Mouse (Mus musculus) ES-E14 (cell line): ENCODE results near the gene Gm9903. TPM values are rescaled to one million over a fixed set of nuclear protein-coding genes. Genes with fewer than 3 reads are reported as not detected.

Experiments
- DNase-seq: peaks from one replicate; pipeline ENCODE4 v3.0.0-alpha.2; 2013; ENCODE audit warnings: low read depth, low spot score
- H3K27ac ChIP-seq: 2 replicates; pipeline ENCODE4 v1.5.1; 2012; ENCODE audit warnings: low read depth, mild to moderate bottlenecking, low read length, moderate library complexity, mixed read lengths; ENCODE audit not compliant: poor library complexity, insufficient read depth, severe bottlenecking
- H3K36me3 ChIP-seq: 2 replicates; pipeline ENCODE4 v1.6.1; 2012; ENCODE audit warnings: mild to moderate bottlenecking, low read length, moderate library complexity, mixed read lengths; ENCODE audit not compliant: control insufficient read depth, poor library complexity, insufficient read depth, severe bottlenecking
- H3K4me1 ChIP-seq, 2 experiments: fragments of 150-350 bp in 1 of 2; sonication (generic) in 1 of 2; 2 replicates each; pipeline ENCODE4 v1.6.1; 2012; ENCODE audit warnings: low read length in 2 of 2, mild to moderate bottlenecking in 1 of 2, mixed read lengths in 1 of 2; ENCODE audit not compliant: control insufficient read depth in 2 of 2, insufficient read depth in 2 of 2, poor library complexity in 1 of 2
- H3K4me3 ChIP-seq, 2 experiments: fragments of 150-350 bp in 1 of 2; sonication (generic) in 1 of 2; 2 replicates each; pipeline ENCODE4 v1.5.1; 2012; ENCODE audit warnings: low read length in 2 of 2, low read depth in 1 of 2, mild to moderate bottlenecking in 1 of 2, mixed read lengths in 1 of 2; ENCODE audit not compliant: insufficient read depth in 1 of 2, poor library complexity in 1 of 2, severe bottlenecking in 1 of 2
- H3K9ac ChIP-seq: 2 replicates; pipeline ENCODE4 v1.6.1; 2012; ENCODE audit warnings: low read depth, mild to moderate bottlenecking, low read length, mixed read lengths; ENCODE audit not compliant: poor library complexity, insufficient read depth, severe bottlenecking
- H3K9me3 ChIP-seq: fragments of 150-350 bp; sonication (generic); 2 replicates; pipeline ENCODE4 v1.6.1; 2012; ENCODE audit warnings: low read depth, mild to moderate bottlenecking, low read length; ENCODE audit not compliant: control insufficient read depth, insufficient read depth
- CHD2 ChIP-seq: IDR thresholded peaks from 2 replicates; pipeline ENCODE4 v1.6.1; 2014; ENCODE audit warnings: mild to moderate bottlenecking, low read depth, low read length, inconsistent platforms
- HCFC1 ChIP-seq: IDR thresholded peaks from 2 replicates; pipeline ENCODE4 v1.6.1; 2012; ENCODE audit warnings: low read length, inconsistent platforms, borderline replicate concordance; ENCODE audit not compliant: insufficient read depth
- MAFK ChIP-seq: IDR thresholded peaks from 2 replicates; pipeline ENCODE4 v1.6.1; 2014; ENCODE audit warnings: mild to moderate bottlenecking, low read depth, low read length, inconsistent platforms; ENCODE audit not compliant: insufficient read depth
- ZC3H11A ChIP-seq: IDR thresholded peaks from 2 replicates; pipeline ENCODE4 v1.6.1; 2012; ENCODE audit warnings: low read depth, mild to moderate bottlenecking, inconsistent platforms, low read length, borderline replicate concordance
- ZNF384 ChIP-seq: IDR thresholded peaks from 2 replicates; pipeline ENCODE4 v1.6.1; 2012; ENCODE audit warnings: low read depth, low read length, inconsistent platforms
- in situ Hi-C, 2 experiments: fragments of 600-800 bp; cut with MboI; formaldehyde crosslinking; loops; one replicate each; pipeline ENCODE4 v1.15.1; 2025; ENCODE audit warnings: low sequenced_read_pairs in 2 of 2, inconsistent platforms in 1 of 2; ENCODE audit not compliant: unreplicated experiment in 2 of 2
- total RNA-seq: library from RNA; depleted of rRNA; stranded (reverse); fragments of 300-350 nt; gene quantifications from 2 replicates; pipeline ENCODE4 v1.2.3, GENCODE M21; 2012; rRNA removed

The Gm9903 gene
- 0.13 TPM in 1 of 2 replicates, not detected in the other for total RNA-seq

- Histone ChIP-seq H3K27ac (peak within 1 kb of the TSS; percentile 51), H3K9me3 (no peaks in the 10 kb centered on the region), H3K4me3 (peak within 1 kb of the TSS; percentile 89 to 92), H3K4me1 (peaks cover 2 to 5% of the 10 kb centered on the region in 2 experiments; a peak in 3 of 4 replicates), H3K36me3 (no peaks in the 10 kb centered on the region), H3K9ac (peak within 1 kb of the TSS; percentile 91)
- in situ Hi-C loops = no loop called here
- TF ChIP-seq HCFC1 (peak; percentile 52; the same call in 1 of the 2 replicates), MAFK (no peak), CHD2 (no peak)
- DNase-seq = peak; percentile 93
These were observed at the start of gene Gm9903, which contains the start of gene Fam53a for GRCm38 (mm10) chr5:33629301-33629987. Gm9903 (plus strand) TSS chr5:33629925. Fam53a (minus strand) TSS chr5:33629635.

- DNase-seq = no peak
- TF ChIP-seq HCFC1 (no peak), ZC3H11A (no peak), CHD2 (no peak), MAFK (no peak), ZNF384 (no peak)
- no peaks in the 10 kb centered on the region for H3K36me3 ChIP-seq
- H3K9me3 ChIP-seq = no peaks in the 10 kb centered on the region
- H3K4me1 ChIP-seq = no peaks in the 10 kb centered on the region
- in situ Hi-C loops = loop anchor here in 1 of 2 experiments (25.0 kb wide), 1 partner anchor 193 kb away; the partner anchor contains the start of gene Uvssa
- H3K27ac ChIP-seq = no peak overlapping the region
- H3K4me3 ChIP-seq = no peak overlapping the region
- H3K9ac ChIP-seq = no peak overlapping the region
These were observed 49.4 kb upstream of the Gm9903 start for GRCm38 (mm10) chr5:33580336-33580735.

- Histone ChIP-seq H3K9me3 (no peaks in the 10 kb centered on the region), H3K9ac (no peak overlapping the region), H3K4me3 (no peak overlapping the region), H3K36me3 (no peaks in the 10 kb centered on the region), H3K27ac (no peak overlapping the region), H3K4me1 (no peaks in the 10 kb centered on the region)
- in situ Hi-C loops = loop anchor here in 1 of 2 experiments (25.0 kb wide), 1 partner anchor 200 kb away; the partner anchor contains the start of gene Uvssa
- DNase-seq = no peak
- TF ChIP-seq ZNF384 (no peak), HCFC1 (no peak), MAFK (no peak), CHD2 (no peak), ZC3H11A (no peak)
These were observed 42.1 kb upstream of the Gm9903 start for GRCm38 (mm10) chr5:33587498-33588058.

GRCm38 (mm10) chr5:33588066-33588465 is 41.7 kb upstream of the Gm9903 start:
- Histone ChIP-seq H3K36me3 (no peaks in the 10 kb centered on the region), H3K4me3 (no peak overlapping the region), H3K9me3 (no peaks in the 10 kb centered on the region), H3K27ac (no peak overlapping the region), H3K4me1 (no peaks in the 10 kb centered on the region), H3K9ac (no peak overlapping the region)
- TF ChIP-seq ZC3H11A = no peak
- no peak for TF ChIP-seq HCFC1
- no peak for TF ChIP-seq ZNF384
- TF ChIP-seq MAFK = no peak
- no peak for TF ChIP-seq CHD2
- in situ Hi-C loops = loop anchor here in 1 of 2 experiments (25.0 kb wide), 1 partner anchor 201 kb away; the partner anchor contains the start of gene Uvssa
- DNase-seq = no peak
